Mouse (Mus musculus) embryo, embryonic 11.5 days (tissue): ENCODE measurements around the gene Gm10375.
"Not testable (repeated sequence)": the region's sequence is repeated elsewhere in the genome, so short reads cannot be mapped to it uniquely, and the experiment has no call there.

ENCODE experiments used
- DNase-seq: peaks from one replicate; pipeline ENCODE4 v3.0.0-alpha.2; 2012; ENCODE audit warnings: low read depth, low spot score

Gene Gm10375

DNA sequence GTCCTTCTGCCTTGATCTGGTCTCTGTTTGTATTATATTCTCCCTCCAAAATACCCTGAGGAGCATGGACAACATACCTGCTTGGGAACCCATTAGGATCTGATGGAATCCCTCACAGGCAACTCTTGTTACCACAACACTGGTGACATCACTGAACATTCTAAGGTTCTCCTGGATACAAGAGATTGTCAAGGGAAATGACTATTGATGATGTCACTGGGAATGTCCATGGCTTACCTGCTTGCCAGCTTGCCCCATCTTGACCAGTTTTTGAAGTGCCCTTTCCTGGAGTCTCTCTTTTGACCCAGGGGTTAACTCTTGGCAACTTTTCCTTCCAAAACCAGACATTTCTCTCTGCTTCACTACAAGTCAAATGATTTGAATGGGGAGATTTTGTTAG is at the start of gene Gm10375:
Gm10375 (minus strand) TSS at position 101 of the 400 bp plus-strand sequence.
- not testable (repeated sequence) for DNase-seq

DNA sequence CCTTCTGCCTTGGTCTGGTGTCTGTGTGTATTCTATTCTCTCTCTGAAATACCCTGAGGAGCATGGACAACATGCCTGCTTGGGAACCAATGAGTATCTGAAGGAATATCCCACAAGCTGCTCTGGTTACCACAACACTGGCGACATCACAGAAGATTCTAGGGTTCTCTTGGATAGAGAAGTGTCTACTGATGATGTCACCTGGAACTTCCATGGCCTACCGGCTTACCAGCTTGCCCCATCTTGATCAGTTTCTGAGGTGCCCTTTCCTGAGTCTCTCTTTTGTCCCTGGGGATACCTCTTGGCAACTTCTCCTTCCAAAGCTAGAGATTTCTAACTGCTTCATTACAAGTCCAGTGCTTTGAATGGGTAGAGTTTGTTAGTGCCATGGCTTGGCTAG is 28.8 kb downstream of the Gm10375 start, which contains the start of gene Gm17654:
Gm17654 (minus strand) TSS at position 101 of the 400 bp plus-strand sequence.
- not testable (repeated sequence) for DNase-seq

DNA sequence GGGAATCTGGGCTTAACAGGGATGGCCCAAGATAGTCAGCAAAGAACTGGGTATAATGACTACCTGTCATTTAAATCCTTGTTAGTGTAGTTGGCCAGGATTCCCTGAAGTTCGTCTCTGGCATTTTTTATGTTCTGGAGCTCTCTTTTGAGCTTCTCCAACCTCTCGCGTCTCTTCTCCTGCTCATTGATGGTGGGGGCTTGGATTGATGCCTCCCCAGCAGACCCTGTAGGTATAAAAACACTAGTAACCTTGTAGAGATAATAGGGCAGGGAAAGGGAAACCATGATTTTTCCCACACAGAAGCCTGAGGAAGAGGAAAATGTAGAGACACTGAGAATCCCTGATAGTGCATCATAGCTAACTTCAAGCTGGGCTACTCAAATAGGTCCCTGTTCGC is 29.8 kb downstream of the Gm10375 start:
- not testable (repeated sequence) for DNase-seq
